Mouse (Mus musculus) limb, embryonic 15.5 days (tissue): ENCODE results near the gene Fank1. TPM values are rescaled to one million over a fixed set of nuclear protein-coding genes. Genes with fewer than 3 reads are reported as not detected.

Experiments
- ATAC-seq: fragments of 200-750 bp; cut with Nextera tagmentation; 2 replicates; pipeline ENCODE4 v1.8.0; 2017; ENCODE audit warnings: low read depth, moderate TSS enrichment; ENCODE audit not compliant: insufficient number of reproducible peaks, low FRiP score, low TSS enrichment
- H3K27ac ChIP-seq: fragments of 300-500 bp; sonication (generic); 2 replicates; pipeline ENCODE4 v1.5.1; 2015; ENCODE audit warnings: moderate library complexity, mild to moderate bottlenecking, inconsistent platforms
- H3K27me3 ChIP-seq: fragments of 300-500 bp; sonication (generic); 2 replicates; pipeline ENCODE4 v1.6.1; 2015; ENCODE audit warnings: inconsistent platforms
- H3K36me3 ChIP-seq: fragments of 300-500 bp; sonication (generic); 2 replicates; pipeline ENCODE4 v1.6.1; 2015; ENCODE audit warnings: inconsistent platforms
- H3K4me1 ChIP-seq: fragments of 300-500 bp; sonication (generic); 2 replicates; pipeline ENCODE4 v1.6.1; 2015; ENCODE audit warnings: inconsistent platforms
- H3K4me2 ChIP-seq: fragments of 300-500 bp; sonication (generic); 2 replicates; pipeline ENCODE4 v1.6.1; 2015; ENCODE audit warnings: mild to moderate bottlenecking, inconsistent platforms
- H3K4me3 ChIP-seq: fragments of 300-500 bp; sonication (generic); 2 replicates; pipeline ENCODE4 v1.5.1; 2015; ENCODE audit warnings: mild to moderate bottlenecking, inconsistent platforms
- H3K9ac ChIP-seq: fragments of 300-500 bp; sonication (generic); 2 replicates; pipeline ENCODE4 v1.6.1; 2015; ENCODE audit warnings: inconsistent platforms
- H3K9me3 ChIP-seq: fragments of 300-500 bp; sonication (generic); 2 replicates; pipeline ENCODE4 v1.6.1; 2016; ENCODE audit warnings: inconsistent platforms
- WGBS: fragments of 180-500 bp; shearing (Covaris S2); methylation state at CpG from one replicate; pipeline ENCODE4 v1.1.7; 2015; 5-methylcytosine and 5-hydroxymethylcytosine counted together
- polyA plus RNA-seq: library from polyadenylated mRNA; unstranded; fragments of >200 nt; fragmentation: Nextera tagmentation; extraction: Ambion mirVana; gene quantifications from 2 replicates; pipeline ENCODE4 v1.2.1, GENCODE M21; 2015

The Fank1 gene
- polyA plus RNA-seq, 1 experiment from 2014 or later, result not detected

GRCm38 (mm10) chr7:133848180-133848579, 71.5 kb downstream of the Fank1 start:
- ATAC-seq, result no peak
- no peak overlapping the region for H3K9ac ChIP-seq
- no peaks in the 10 kb centered on the region for H3K9me3 ChIP-seq
- H3K27me3 ChIP-seq, result no peaks in the 10 kb centered on the region
- no peak overlapping the region for H3K4me3 ChIP-seq
- no peak overlapping the region for H3K27ac ChIP-seq
- 78% methylated on average over 2 of the region's 2 CpGs for WGBS
- no peaks in the 10 kb centered on the region for H3K4me1 ChIP-seq
- no peak overlapping the region for H3K4me2 ChIP-seq
- H3K36me3 ChIP-seq, result no peaks in the 10 kb centered on the region

GRCm38 (mm10) chr7:133850735-133851134, 74.1 kb downstream of the Fank1 start:
- H3K4me3 ChIP-seq, result no peak overlapping the region
- H3K9me3 ChIP-seq, result no peaks in the 10 kb centered on the region
- H3K9ac ChIP-seq, result no peak overlapping the region
- no peak overlapping the region for H3K4me2 ChIP-seq
- no peaks in the 10 kb centered on the region for H3K27me3 ChIP-seq
- ATAC-seq, result no peak
- no peaks in the 10 kb centered on the region for H3K4me1 ChIP-seq
- H3K27ac ChIP-seq, result no peak overlapping the region
- H3K36me3 ChIP-seq, result no peaks in the 10 kb centered on the region

GRCm38 (mm10) chr7:133856278-133856677, 79.6 kb downstream of the Fank1 start:
- Histone ChIP-seq H3K4me1 (no peaks in the 10 kb centered on the region), H3K27ac (no peak overlapping the region), H3K9me3 (no peaks in the 10 kb centered on the region), H3K4me3 (no peak overlapping the region), H3K27me3 (peaks cover 10% of the 10 kb centered on the region; the same call in 1 of the 2 replicates), H3K36me3 (no peaks in the 10 kb centered on the region), H3K9ac (no peak overlapping the region), H3K4me2 (no peak overlapping the region)
- 0 out of 2 replicates have a peak, but pooled peaks have one; percentile 40 for ATAC-seq
- 31% methylated on average over 3 of the region's 3 CpGs for WGBS

GRCm38 (mm10) chr7:133858506-133858905, 81.8 kb downstream of the Fank1 start:
- no peaks in the 10 kb centered on the region for H3K9me3 ChIP-seq
- H3K9ac ChIP-seq, result no peak overlapping the region
- no peaks in the 10 kb centered on the region for H3K4me1 ChIP-seq
- H3K4me2 ChIP-seq, result no peak overlapping the region
- peaks cover 10% of the 10 kb centered on the region; the same call in 1 of the 2 replicates for H3K27me3 ChIP-seq
- 90% methylated on average over 3 of the region's 3 CpGs for WGBS
- H3K4me3 ChIP-seq, result no peak overlapping the region
- ATAC-seq, result no peak
- no peaks in the 10 kb centered on the region for H3K36me3 ChIP-seq
- H3K27ac ChIP-seq, result no peak overlapping the region

GRCm38 (mm10) chr7:133859548-133859947, 82.9 kb downstream of the Fank1 start:
- Histone ChIP-seq H3K4me2 (no peak overlapping the region), H3K27ac (no peak overlapping the region), H3K4me1 (no peaks in the 10 kb centered on the region), H3K4me3 (no peak overlapping the region), H3K27me3 (peaks cover 10% of the 10 kb centered on the region; the same call in 1 of the 2 replicates), H3K9ac (no peak overlapping the region), H3K36me3 (no peaks in the 10 kb centered on the region), H3K9me3 (no peaks in the 10 kb centered on the region)
- 72% methylated on average over 4 of the region's 4 CpGs for WGBS
- no peak for ATAC-seq

- Histone ChIP-seq H3K36me3 (no peaks in the 10 kb centered on the region), H3K4me1 (no peaks in the 10 kb centered on the region), H3K27ac (no peak overlapping the region), H3K9me3 (no peaks in the 10 kb centered on the region), H3K4me3 (no peak overlapping the region), H3K4me2 (no peak overlapping the region), H3K9ac (no peak overlapping the region), H3K27me3 (peaks cover 9% of the 10 kb centered on the region; the same call in 1 of the 2 replicates)
- 90% methylated on average over 6 of the region's 6 CpGs for WGBS
- no peak for ATAC-seq
These were observed 85.6 kb downstream of the Fank1 start for GRCm38 (mm10) chr7:133862233-133862632.

GRCm38 (mm10) chr7:133862723-133863122, 86.1 kb downstream of the Fank1 start:
- Histone ChIP-seq H3K4me1 (no peaks in the 10 kb centered on the region), H3K27me3 (peaks cover 6% of the 10 kb centered on the region; the same call in 1 of the 2 replicates), H3K9ac (no peak overlapping the region), H3K36me3 (no peaks in the 10 kb centered on the region), H3K9me3 (no peaks in the 10 kb centered on the region), H3K4me3 (no peak overlapping the region), H3K4me2 (no peak overlapping the region), H3K27ac (no peak overlapping the region)
- ATAC-seq, result no peak
- WGBS, result 83% methylated on average over 5 of the region's 5 CpGs

- H3K27me3 ChIP-seq, result peaks cover 6% of the 10 kb centered on the region; the same call in 1 of the 2 replicates
- H3K27ac ChIP-seq, result no peak overlapping the region
- no peaks in the 10 kb centered on the region for H3K9me3 ChIP-seq
- no peaks in the 10 kb centered on the region for H3K36me3 ChIP-seq
- H3K9ac ChIP-seq, result no peak overlapping the region
- H3K4me1 ChIP-seq, result no peaks in the 10 kb centered on the region
- 64% methylated on average over 3 of the region's 3 CpGs for WGBS
- ATAC-seq, result no peak
- no peak overlapping the region for H3K4me2 ChIP-seq
- no peak overlapping the region for H3K4me3 ChIP-seq
These were observed 86.5 kb downstream of the Fank1 start for GRCm38 (mm10) chr7:133863151-133863550.

GRCm38 (mm10) chr7:133863684-133864083, 87.0 kb downstream of the Fank1 start:
- peaks cover 6% of the 10 kb centered on the region; the same call in 1 of the 2 replicates for H3K27me3 ChIP-seq
- no peaks in the 10 kb centered on the region for H3K36me3 ChIP-seq
- WGBS, result 87% methylated on average over 4 of the region's 4 CpGs
- no peak overlapping the region for H3K4me3 ChIP-seq
- no peak overlapping the region for H3K9ac ChIP-seq
- H3K27ac ChIP-seq, result no peak overlapping the region
- no peak overlapping the region for H3K4me2 ChIP-seq
- H3K4me1 ChIP-seq, result no peaks in the 10 kb centered on the region
- no peaks in the 10 kb centered on the region for H3K9me3 ChIP-seq
- no peak for ATAC-seq

- WGBS, result 87% methylated on average over 4 of the region's 4 CpGs
- no peak for ATAC-seq
These were observed 93.6 kb downstream of the Fank1 start for GRCm38 (mm10) chr7:133870265-133870664.

GRCm38 (mm10) chr7:133872701-133873100, 96.0 kb downstream of the Fank1 start:
- Histone ChIP-seq H3K9ac (no peak overlapping the region), H3K4me1 (0 out of 2 replicates have a peak, but pooled peaks cover 2% of the 10 kb centered on the region), H3K9me3 (no peaks in the 10 kb centered on the region), H3K4me2 (no peak overlapping the region), H3K27me3 (no peaks in the 10 kb centered on the region), H3K36me3 (no peaks in the 10 kb centered on the region), H3K4me3 (no peak overlapping the region), H3K27ac (no peak overlapping the region)
- ATAC-seq, result no peak
- 78% methylated on average over 5 of the region's 5 CpGs for WGBS

More at GRCm38 (mm10) chr7:133870265-133870664, 93.6 kb downstream of the Fank1 start:
- no peak overlapping the region for H3K27ac ChIP-seq
- no peaks in the 10 kb centered on the region for H3K4me1 ChIP-seq
- no peaks in the 10 kb centered on the region for H3K27me3 ChIP-seq
- no peaks in the 10 kb centered on the region for H3K36me3 ChIP-seq
- no peak overlapping the region for H3K4me2 ChIP-seq
- H3K9me3 ChIP-seq, result no peaks in the 10 kb centered on the region
- no peak overlapping the region for H3K4me3 ChIP-seq
- H3K9ac ChIP-seq, result no peak overlapping the region

- H3K27me3 ChIP-seq, result no peaks in the 10 kb centered on the region
- ATAC-seq, result no peak
- H3K9me3 ChIP-seq, result no peaks in the 10 kb centered on the region
- H3K4me1 ChIP-seq, result peaks cover 2% of the 10 kb centered on the region; the same call in 1 of the 2 replicates
- H3K4me3 ChIP-seq, result no peak overlapping the region
- no peaks in the 10 kb centered on the region for H3K36me3 ChIP-seq
- H3K4me2 ChIP-seq, result no peak overlapping the region
- 59% methylated on average over 3 of the region's 3 CpGs for WGBS
- no peak overlapping the region for H3K27ac ChIP-seq
- H3K9ac ChIP-seq, result no peak overlapping the region
These were observed 99.5 kb downstream of the Fank1 start for GRCm38 (mm10) chr7:133876139-133876538.
